Mouse (Mus musculus): ENCODE data around the gene Fbxo11.
"Not testable (repeated sequence)": the region's sequence is repeated elsewhere in the genome, so short reads cannot be mapped to it uniquely, and the experiment has no call there.

The Fbxo11 gene

GRCm38 (mm10) chr17:88067202-88067901, 2.3 kb upstream of the Fbxo11 start:
- no peak for DNase-seq

- no peak for DNase-seq
These were observed 1.7 kb upstream of the Fbxo11 start for GRCm38 (mm10) chr17:88066799-88067198.

DNA sequence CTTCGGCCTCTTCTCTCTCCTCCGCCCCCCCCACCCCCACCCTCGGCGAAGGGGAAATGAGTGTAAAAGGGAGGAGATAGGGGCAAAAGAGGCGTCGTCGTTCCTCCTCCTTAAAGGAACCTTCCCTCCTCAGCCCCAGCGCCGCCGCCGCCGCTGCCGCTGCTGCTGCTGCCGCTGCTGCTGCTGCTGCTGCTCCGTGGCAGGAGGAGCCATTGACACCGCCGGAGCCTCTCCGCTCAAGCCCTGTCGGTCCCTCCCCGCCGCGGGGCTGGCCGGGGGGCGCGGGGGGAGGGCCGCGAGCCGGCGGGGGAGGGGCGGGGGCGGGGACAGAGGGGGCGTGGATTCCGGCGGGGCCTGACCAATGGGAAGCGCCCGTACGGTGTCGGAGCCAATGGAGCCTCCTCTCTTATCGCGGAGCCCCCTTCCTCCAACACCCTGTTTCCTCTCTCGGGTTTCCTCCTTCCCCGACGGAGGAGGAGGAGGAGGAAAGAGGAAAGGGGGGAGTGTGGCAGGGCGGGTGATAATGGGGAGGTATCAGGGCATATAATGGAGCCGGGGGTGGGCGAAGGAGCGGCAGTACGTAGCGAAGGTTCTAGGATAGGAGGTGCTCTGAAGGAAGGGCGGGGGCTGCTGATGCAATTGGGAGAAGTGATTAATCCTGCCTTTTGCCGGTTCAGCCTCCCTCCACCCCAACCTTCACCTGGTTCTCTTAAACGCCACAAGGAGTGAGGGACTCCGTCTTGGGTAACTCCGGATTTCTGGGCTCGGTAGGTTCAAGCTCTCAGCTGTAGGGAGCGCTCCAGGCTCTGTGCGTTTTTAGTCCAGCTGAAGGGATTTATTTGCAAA, 933 bp upstream of the Fbxo11 start:
- peak; percentile 77 to 86 for DNase-seq

DNA sequence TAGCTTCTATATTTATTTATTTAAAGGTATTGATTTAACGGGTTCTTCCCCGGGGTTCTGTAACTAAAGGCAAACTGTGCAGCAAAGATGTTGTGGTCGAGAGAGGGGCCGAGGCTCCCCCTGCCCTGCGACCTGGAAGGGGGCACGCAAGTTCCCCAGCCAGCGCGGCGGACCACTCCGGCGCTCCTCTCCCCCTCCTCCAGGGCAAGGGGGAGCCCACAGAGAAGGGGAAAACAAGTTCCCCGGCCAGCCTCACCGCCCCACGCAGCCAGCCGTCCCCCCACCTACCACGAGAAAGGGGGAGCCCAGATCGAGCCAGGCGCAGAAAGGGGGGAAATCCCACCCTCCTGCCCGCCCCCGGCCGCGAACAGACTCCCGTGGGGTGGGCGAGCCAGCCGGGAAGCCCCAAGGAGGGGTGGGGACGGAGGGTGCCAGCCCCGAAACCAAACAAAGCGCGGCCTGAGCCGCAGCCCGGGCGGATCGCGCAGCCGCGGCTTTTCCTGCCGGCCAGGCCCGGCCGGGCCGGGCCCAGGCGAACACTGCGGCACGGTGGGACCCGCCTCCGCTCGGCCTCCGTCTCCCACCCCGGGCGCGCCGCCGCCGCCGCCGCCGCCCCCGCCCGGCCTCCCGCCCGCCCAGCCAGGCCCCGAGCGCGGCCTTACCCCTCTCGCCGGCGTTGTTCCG, 602 bp downstream of the Fbxo11 start:
- peak; percentile 73 to 80 for DNase-seq

DNA sequence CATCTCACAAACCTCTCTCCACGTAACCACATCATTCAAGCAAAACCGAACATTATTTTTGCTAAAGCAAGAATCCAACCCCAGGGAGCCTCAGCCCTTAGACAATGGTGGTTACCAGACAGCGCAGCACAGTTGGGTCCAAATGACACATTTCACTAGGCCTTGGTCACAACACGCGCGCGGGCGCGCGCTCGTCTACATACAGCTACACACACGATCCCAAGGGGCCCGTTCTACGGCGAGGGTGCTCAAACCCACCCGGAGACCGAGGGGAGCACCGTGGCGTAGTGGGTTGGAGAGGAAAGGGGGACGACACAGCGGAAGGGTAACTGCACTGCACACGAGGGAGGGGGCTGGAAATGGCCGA, 1.1 kb downstream of the Fbxo11 start:
- DNase-seq: peak; percentile 55 to 66

- DNase-seq: no peak
These were observed 2.1 kb downstream of the Fbxo11 start for GRCm38 (mm10) chr17:88062860-88063580.

DNA sequence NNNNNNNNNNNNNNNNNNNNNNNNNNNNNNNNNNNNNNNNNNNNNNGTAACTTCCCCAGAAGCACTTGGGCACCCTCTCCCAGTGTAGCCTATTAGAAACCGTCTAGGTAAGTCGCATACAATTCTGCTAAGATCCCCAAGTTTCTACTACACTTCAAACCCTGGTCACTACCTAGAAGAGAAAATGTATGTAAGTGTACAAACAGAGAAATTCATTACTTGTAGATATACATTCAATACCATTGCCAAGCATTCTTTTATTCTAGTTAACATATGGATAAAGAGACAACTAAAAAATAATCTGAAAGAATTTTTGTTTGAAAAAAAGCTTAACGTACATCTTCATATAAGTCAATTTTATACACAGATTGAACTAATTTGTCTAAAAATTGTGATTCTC, 3.1 kb downstream of the Fbxo11 start:
- DNase-seq: no peak

DNA sequence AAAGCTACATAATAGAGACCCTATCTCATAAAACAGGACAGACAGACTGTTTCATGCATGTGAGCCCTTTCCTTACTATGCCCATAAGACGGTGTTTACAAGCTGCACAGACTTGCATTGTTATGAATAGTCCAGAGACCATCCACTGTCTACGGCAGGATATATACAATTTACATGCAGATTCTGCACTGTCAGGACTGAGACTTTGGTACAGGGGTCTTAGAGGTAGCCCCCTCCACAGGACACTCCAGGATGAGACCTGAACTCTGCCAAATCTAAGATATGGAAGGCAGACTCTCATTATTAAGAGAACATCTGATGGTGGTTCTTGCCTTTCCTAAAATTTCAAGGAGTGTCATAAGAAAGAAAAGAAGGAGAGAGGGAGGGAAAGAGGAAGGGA, 6.8 kb downstream of the Fbxo11 start:
- DNase-seq: no peak

GRCm38 (mm10) chr17:88057846-88058245, 7.2 kb downstream of the Fbxo11 start:
- DNase-seq: no peak

DNA sequence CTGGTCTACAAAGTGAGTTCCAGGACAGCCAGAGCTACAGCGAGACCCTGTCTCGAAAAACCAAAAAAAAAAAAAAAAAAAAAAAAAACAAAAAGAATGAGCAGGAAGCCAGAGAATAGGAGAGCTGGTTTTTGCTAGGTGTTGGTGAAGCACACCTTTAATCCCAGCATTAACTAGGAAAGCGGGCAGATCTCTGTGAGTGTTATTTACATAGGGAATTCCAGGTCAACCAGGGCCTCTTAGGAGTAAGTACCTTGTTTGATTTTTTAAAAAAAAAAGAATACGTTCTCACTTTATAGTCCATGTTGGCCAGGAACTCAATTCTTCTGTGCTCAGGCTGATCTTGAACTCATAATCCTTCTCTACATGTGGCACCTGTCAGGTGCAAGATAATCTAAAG, 13.4 kb downstream of the Fbxo11 start:
- no peak for DNase-seq

GRCm38 (mm10) chr17:88050892-88051291, 14.2 kb downstream of the Fbxo11 start:
- no peak for DNase-seq

DNA sequence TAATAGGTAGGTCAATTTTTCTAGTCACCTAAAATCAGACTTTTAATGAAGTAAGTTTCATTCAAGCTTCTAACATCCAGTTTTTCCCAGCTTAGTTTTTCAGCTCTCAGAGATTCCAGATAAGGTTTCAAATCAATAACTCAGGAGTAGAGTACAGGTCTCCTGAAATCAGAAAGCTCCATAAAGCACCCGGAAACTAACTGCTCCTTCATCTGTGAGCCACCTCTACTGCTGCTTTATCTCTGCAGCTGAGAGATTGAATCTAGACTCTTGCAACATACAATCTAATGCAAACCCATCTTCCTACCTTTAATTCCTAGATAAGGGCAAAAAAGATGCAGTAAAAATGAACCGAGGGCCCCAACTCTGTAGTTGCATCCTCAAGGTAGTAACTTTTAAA, 14.8 kb downstream of the Fbxo11 start:
- no peak for DNase-seq

DNA sequence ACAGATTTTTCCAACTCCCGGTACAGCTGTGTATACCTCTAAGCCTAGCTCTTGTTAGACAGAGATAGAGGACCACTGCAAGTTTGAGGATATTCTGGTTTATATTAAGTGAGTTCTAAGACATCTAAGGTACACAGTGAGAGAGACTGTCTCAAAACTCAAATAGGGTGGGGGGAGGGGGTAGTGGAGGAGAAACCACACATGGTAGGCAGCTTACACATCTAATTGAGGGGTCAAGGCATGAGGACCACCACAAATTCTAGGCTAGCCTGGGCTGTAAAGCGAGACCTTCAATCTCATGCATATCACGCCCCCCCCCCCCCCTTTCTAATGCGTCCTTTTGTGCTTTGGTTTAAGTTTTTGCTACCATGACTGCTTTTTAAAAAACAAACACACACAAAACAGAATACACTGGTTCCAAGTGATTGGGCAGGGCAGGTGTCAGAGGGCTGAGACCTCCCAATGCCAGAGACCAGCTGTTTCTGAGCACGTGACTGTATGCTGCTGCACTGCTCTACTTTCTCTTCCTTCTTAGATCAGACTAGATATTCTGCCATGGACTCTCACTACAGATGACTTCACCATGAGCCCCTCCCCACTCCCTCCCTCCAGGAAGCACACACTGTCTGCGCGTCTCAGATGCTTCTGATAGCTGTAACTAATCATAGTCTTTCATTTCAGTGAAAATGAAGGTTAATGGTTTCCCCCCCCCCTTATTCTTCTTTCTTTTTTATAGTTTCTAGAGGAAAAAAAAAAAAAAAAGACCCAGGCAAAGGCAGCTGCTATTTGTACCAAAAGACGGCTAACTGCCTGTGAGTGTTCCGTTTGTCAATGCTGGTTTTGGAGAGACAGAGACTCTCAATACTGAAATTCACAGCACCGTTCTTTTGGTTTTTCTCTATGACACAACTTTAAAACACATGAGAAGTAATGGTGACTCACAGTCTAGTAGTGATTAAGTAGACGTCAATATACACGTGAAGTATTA, 22.7 kb downstream of the Fbxo11 start:
- peak; percentile 53 to 55 for DNase-seq

DNA sequence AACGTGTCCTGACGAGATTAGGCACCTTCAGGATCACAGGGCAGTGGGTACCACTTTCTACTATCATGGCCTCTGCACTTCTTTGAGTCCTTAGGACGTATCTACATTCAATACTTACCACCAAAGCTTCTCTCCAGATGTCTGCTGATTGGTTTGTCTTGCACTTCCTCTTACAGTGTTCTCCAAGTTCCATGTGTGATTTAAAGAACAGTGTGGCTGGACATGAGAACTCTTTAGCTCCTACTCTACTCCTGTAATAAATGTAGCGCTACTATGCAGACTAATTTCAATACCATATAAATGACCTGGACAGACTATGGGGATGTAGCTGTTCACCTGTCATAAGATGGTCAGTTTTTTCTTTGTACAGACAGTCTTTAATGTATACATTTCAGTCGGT, 24.3 kb downstream of the Fbxo11 start:
- no peak for DNase-seq

DNA sequence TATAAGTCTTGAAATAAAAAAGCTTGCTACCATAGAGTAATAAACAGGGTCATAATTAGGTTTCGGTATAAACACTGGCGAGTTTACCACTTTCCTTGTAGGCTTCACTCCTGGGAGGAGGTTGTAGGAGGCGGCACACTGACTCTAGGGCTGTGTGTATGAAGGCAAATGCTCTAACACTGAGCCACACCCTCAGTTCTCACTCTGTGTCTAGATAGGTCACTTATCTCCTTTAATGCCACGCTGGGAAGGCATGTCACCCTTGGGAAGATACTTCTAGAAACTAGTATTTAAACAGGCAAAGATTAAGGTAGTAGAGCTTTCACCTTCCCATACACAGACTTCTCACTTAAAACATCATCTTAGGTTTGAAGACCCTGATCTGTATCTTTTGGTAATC, 30.7 kb downstream of the Fbxo11 start:
- DNase-seq: no peak

DNA sequence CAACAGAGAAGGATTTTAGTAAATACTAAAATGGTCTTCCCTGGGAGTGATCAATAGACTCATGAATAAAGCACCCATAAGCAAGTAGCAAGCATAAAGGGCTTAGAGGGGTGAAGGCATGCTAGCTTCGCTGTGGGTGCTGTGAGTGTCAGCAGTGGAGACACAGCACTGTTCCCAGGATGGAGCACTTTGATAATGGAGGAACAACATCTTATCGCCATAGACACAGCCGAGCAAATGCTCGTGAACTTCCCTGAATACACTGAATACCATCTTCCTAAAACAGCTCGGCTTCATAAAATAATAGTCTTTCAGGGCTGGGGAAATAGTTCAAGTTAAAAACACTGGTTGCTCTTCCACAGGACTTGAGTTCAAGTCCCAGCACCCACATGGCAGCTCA, 33.3 kb downstream of the Fbxo11 start:
- no peak for DNase-seq

- no peak for DNase-seq
These were observed 35.7 kb downstream of the Fbxo11 start for GRCm38 (mm10) chr17:88029194-88029970.

DNA sequence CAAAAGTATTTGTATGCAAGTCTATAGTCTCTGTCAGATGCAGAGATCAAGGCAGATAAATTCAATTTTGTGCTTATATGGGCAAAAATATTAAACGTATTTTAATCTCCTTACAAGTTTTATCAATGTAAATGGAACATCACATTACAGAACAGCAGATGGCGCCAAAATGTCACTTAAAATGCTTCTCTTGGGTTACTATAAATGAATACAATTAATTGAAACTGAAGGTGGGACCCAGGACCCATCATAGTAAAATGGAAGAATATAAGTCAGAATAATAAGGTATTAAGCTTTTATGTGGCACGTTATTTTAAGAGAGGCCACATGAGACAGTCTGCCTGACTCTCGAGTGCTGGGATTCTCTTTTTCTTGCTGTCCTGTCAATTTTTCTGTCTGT, 39.9 kb downstream of the Fbxo11 start:
- peak in 1 of 2 experiments; percentile 52 for DNase-seq

GRCm38 (mm10) chr17:88023924-88024323, 41.2 kb downstream of the Fbxo11 start:
- no peak for DNase-seq

DNA sequence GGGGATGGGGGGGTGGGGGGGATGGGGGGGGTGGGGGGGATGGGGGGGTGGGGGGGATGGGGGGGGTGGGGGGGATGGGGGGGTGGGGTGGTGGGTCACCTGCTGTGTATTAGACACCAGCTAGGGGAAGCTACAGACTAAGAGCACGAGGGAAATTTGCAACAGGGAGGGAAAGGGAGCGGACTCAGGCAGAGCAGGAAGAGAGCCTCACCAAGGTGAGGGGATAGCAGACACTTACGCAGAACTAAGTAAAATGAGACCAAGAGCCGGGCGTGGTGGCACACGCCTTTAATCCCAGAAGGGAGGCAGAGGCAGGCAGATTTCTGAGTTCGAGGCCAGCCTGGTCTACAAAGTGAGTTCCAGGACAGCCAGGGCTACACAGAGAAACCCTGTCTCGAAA, 49.1 kb downstream of the Fbxo11 start:
- not testable (repeated sequence) for DNase-seq

- no peak for DNase-seq
These were observed 50.6 kb downstream of the Fbxo11 start for GRCm38 (mm10) chr17:88014456-88014855.
